Mouse (Mus musculus): Measurements from ENCODE around the gene Fli1. TPM values are rescaled to one million over a fixed set of nuclear protein-coding genes. Genes with fewer than 3 reads are reported as not detected.

Fli1 gene
- total and polyA plus RNA-seq, 3 experiments: 13.8 to 171 (median 24.3) TPM

GRCm38 (mm10) chr9:32555279-32555678 lies 12.6 kb upstream of the Fli1 start:
- Histone ChIP-seq H3K4me3 (ENCODE audit: control insufficient read depth in 1 of 2, insufficient read depth in 1 of 2, low read depth in 2 of 2, low read length in 2 of 2) (peak overlapping the region; percentile 30 to 31; a peak in 3 of 4 replicates), H3K9me3 (replicated peaks; ENCODE audit: insufficient read depth, low read length) (no peaks in the 10 kb centered on the region), H3K79me2 (ENCODE audit: control insufficient read depth, insufficient read depth, low read length, poor library complexity) (no peaks in the 10 kb centered on the region), H3K36me3 (ENCODE audit: control insufficient read depth in 1 of 2, insufficient read depth in 2 of 2, low read length in 2 of 2) (peaks cover 0 to 30% of the 10 kb centered on the region in 2 experiments; a peak in 2 of 4 replicates), H3K4me1 (ENCODE audit: control insufficient read depth in 1 of 2, insufficient read depth in 2 of 2, low read length in 2 of 2) (peaks cover 15 to 26% of the 10 kb centered on the region in 2 experiments), H3K9ac (ENCODE audit: control insufficient read depth, low read depth, low read length, poor library complexity, severe bottlenecking) (peak overlapping the region; percentile 59), H3K27me3 (ENCODE audit: control insufficient read depth in 1 of 2, insufficient read depth in 2 of 2, low read length in 2 of 2) (no peaks in the 10 kb centered on the region), H3K27ac (ENCODE audit: control insufficient read depth, low read depth, low read length) (peak overlapping the region; percentile 75)
- DNase-seq (ENCODE audit: low read depth, low spot score): peak; percentile 53
- TF ChIP-seq CTCF (IDR thresholded peaks at IDR 0.05 in 2 of 3, conservative IDR thresholded peaks at IDR 0.05 in 1 of 3; ENCODE audit: control insufficient read depth in 1 of 3, insufficient read depth in 1 of 3, low read depth in 2 of 3, low read length in 3 of 3, poor library complexity in 1 of 3, severe bottlenecking in 1 of 3): no peak
- no peak for TF ChIP-seq JUND (IDR thresholded peaks at IDR 0.05; ENCODE audit: low read depth, low read length)
- TF ChIP-seq CHD2 (IDR thresholded peaks at IDR 0.05; ENCODE audit: low read length): no peak
- TF ChIP-seq MYB (IDR thresholded peaks at IDR 0.05; ENCODE audit: low read depth, low read length): no peak
- TF ChIP-seq EP300 (IDR thresholded peaks at IDR 0.05; ENCODE audit: low read depth in 1 of 2, low read length in 2 of 2): peak in 1 of 2 experiments; percentile 50; a peak in 2 of 4 replicates
- no peak for TF ChIP-seq CHD1 (IDR thresholded peaks at IDR 0.05; ENCODE audit: low read depth, low read length)
- 0 out of 2 replicates have a peak, but pooled peaks have one; percentile 31 for TF ChIP-seq MAX (IDR thresholded peaks at IDR 0.05; ENCODE audit: low read length)
- TF ChIP-seq MAFK (IDR thresholded peaks at IDR 0.05; ENCODE audit: borderline replicate concordance, low read depth, low read length): no peak
- peak; percentile 54 for TF ChIP-seq GATA1 (IDR thresholded peaks at IDR 0.05; ENCODE audit: low read depth, low read length)
- TF ChIP-seq SMC3 (IDR thresholded peaks at IDR 0.05; ENCODE audit: low read depth, low read length): no peak
- TF ChIP-seq MXI1 (IDR thresholded peaks at IDR 0.05; ENCODE audit: low read depth, low read length): no peak; the same call in 1 of the 2 replicates
- no peak for TF ChIP-seq RAD21 (IDR thresholded peaks at IDR 0.05; ENCODE audit: low read depth, low read length)
- no peak for TF ChIP-seq USF2 (IDR thresholded peaks at IDR 0.05; ENCODE audit: borderline replicate concordance in 1 of 2, insufficient read depth in 1 of 2, low read depth in 1 of 2, low read length in 2 of 2)
- TF ChIP-seq NELFE (IDR thresholded peaks at IDR 0.05; ENCODE audit: low read depth, low read length): no peak
- TF ChIP-seq ZKSCAN1 (IDR thresholded peaks at IDR 0.05; ENCODE audit: low read depth, low read length): no peak
- TF ChIP-seq POLR2AphosphoS2 (IDR thresholded peaks at IDR 0.05; ENCODE audit: low read length): no peak
- no peak for TF ChIP-seq BHLHE40 (IDR thresholded peaks at IDR 0.05; ENCODE audit: borderline replicate concordance, low read depth, low read length)
- TF ChIP-seq GABPA (IDR thresholded peaks at IDR 0.05; ENCODE audit: low read depth, low read length): no peak
- peak; percentile 66 for TF ChIP-seq TAL1 (IDR thresholded peaks at IDR 0.05; ENCODE audit: low read length)
- TF ChIP-seq MEF2A (IDR thresholded peaks at IDR 0.05; ENCODE audit: extremely low read depth, insufficient replicate concordance, low read depth, low read length, poor library complexity, severe bottlenecking): no peak
- no peak for TF ChIP-seq KAT2A (conservative IDR thresholded peaks at IDR 0.05; ENCODE audit: low read depth, low read length)
- no peak for TF ChIP-seq ZC3H11A (IDR thresholded peaks at IDR 0.05; ENCODE audit: low read depth, low read length)
- no peak for TF ChIP-seq HCFC1 (IDR thresholded peaks at IDR 0.05; ENCODE audit: low read depth, low read length)
- TF ChIP-seq TBP (IDR thresholded peaks at IDR 0.05; ENCODE audit: low read depth, low read length): no peak
- no peak for TF ChIP-seq E2F4 (IDR thresholded peaks at IDR 0.05; ENCODE audit: borderline replicate concordance, low read depth, low read length)
- peak; percentile 48 for TF ChIP-seq SIN3A (IDR thresholded peaks at IDR 0.05; ENCODE audit: low read length)
- TF ChIP-seq NRF1 (IDR thresholded peaks at IDR 0.05; ENCODE audit: insufficient read depth, low read depth, low read length, poor library complexity, severe bottlenecking): no peak
- TF ChIP-seq RCOR1 (IDR thresholded peaks at IDR 0.05; ENCODE audit: low read depth, low read length): peak; percentile 76
- no peak for TF ChIP-seq ZMIZ1 (IDR thresholded peaks at IDR 0.05; ENCODE audit: low read depth, low read length)
- no peak for TF ChIP-seq USF1 (IDR thresholded peaks at IDR 0.05; ENCODE audit: low read depth, low read length)
- TF ChIP-seq MYC (IDR thresholded peaks at IDR 0.05; ENCODE audit: low read depth, low read length): peak; percentile 36; the same call in 1 of the 2 replicates
- TF ChIP-seq POLR2AphosphoS5 (IDR thresholded peaks at IDR 0.05; ENCODE audit: borderline replicate concordance, low read depth, low read length): no peak
- peak; percentile 59; the same call in 1 of the 2 replicates for TF ChIP-seq ETS1 (IDR thresholded peaks at IDR 0.05; ENCODE audit: low read depth, low read length)
- no peak for TF ChIP-seq UBTF (IDR thresholded peaks at IDR 0.05; ENCODE audit: borderline replicate concordance, insufficient read depth, low read depth, low read length)
- no peak for TF ChIP-seq ELF1 (IDR thresholded peaks at IDR 0.05; ENCODE audit: low read depth, low read length)
- no peak for TF ChIP-seq MAZ (IDR thresholded peaks at IDR 0.05; ENCODE audit: low read depth, low read length)
- TF ChIP-seq POLR2A (IDR thresholded peaks at IDR 0.05; ENCODE audit: control insufficient read depth in 1 of 2, insufficient read depth in 1 of 2, low read depth in 1 of 2, low read length in 2 of 2, poor library complexity in 1 of 2): no peak
- no peak for TF ChIP-seq ZNF384 (IDR thresholded peaks at IDR 0.05; ENCODE audit: low read depth, low read length)
